Mouse (Mus musculus) embryonic facial prominence, embryonic 15.5 days (tissue): ENCODE results near the gene Fam43a. TPM values are rescaled to one million over a fixed set of nuclear protein-coding genes. Genes with fewer than 3 reads are reported as not detected.
A peak's percentile ranks its signal among the peaks of the same experiment; 100 is the strongest.

ENCODE experiments used
- ATAC-seq: fragments of 200-750 bp; cut with Nextera tagmentation; 2 replicates; pipeline ENCODE4 v1.8.0; 2017; ENCODE audit warnings: low read depth, moderate TSS enrichment; ENCODE audit not compliant: insufficient number of reproducible peaks, low FRiP score, low TSS enrichment
- H3K27ac ChIP-seq: fragments of 300-500 bp; sonication (generic); replicated peaks from 2 replicates; pipeline ENCODE4 v1.5.1; 2015; ENCODE audit warnings: mild to moderate bottlenecking, inconsistent platforms
- H3K27me3 ChIP-seq: fragments of 300-500 bp; sonication (generic); 2 replicates; pipeline ENCODE4 v1.6.1; 2015; ENCODE audit warnings: inconsistent platforms
- H3K36me3 ChIP-seq: fragments of 300-500 bp; sonication (generic); 2 replicates; pipeline ENCODE4 v1.6.1; 2015; ENCODE audit warnings: mild to moderate bottlenecking, inconsistent platforms
- H3K4me1 ChIP-seq: fragments of 300-500 bp; sonication (generic); 2 replicates; pipeline ENCODE4 v1.6.1; 2015; ENCODE audit warnings: inconsistent platforms
- H3K4me2 ChIP-seq: fragments of 300-500 bp; sonication (generic); replicated peaks from 2 replicates; pipeline ENCODE4 v1.6.1; 2015; ENCODE audit warnings: mild to moderate bottlenecking, inconsistent platforms
- H3K4me3 ChIP-seq: fragments of 300-500 bp; sonication (generic); replicated peaks from 2 replicates; pipeline ENCODE4 v1.5.1; 2015; ENCODE audit warnings: mild to moderate bottlenecking, inconsistent platforms
- H3K9ac ChIP-seq: fragments of 300-500 bp; sonication (generic); 2 replicates; pipeline ENCODE4 v1.6.1; 2015; ENCODE audit warnings: inconsistent platforms
- H3K9me3 ChIP-seq: fragments of 300-500 bp; sonication (generic); replicated peaks from 2 replicates; pipeline ENCODE4 v1.6.1; 2016; ENCODE audit warnings: inconsistent platforms
- WGBS: fragments of 180-500 bp; shearing (Covaris S2); methylation state at CpG from one replicate; pipeline ENCODE4 v1.1.7; 2015; 5-methylcytosine and 5-hydroxymethylcytosine counted together
- polyA plus RNA-seq: library from polyadenylated mRNA; unstranded; fragments of >200 nt; fragmentation: Nextera tagmentation; extraction: Ambion mirVana; gene quantifications from 2 replicates; pipeline ENCODE4 v1.2.1, GENCODE M21; 2015

Gene Fam43a
- polyA plus RNA-seq, 1 experiment from 2014 or later, result 28.5 TPM

DNA sequence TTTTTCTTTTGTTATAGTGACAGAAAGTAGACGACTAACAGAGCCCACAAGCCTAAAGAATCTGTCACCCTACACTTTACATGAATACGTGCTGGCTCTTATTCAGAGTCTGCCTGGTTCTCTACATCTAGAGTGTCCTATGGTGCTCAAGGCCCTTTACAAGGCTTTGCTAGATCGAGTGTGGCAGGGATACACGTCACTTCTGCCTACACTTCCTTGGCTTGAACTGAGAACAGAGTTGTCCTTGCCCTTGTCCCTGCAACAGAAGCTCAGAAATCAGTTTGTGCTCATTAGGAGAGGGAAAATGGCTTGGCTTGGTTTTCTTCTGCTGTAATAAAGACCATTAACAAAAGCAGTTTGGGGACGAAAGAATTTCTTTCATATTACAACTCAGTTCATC, 11.8 kb downstream of the Fam43a start:
- Histone ChIP-seq H3K4me2 (no peak overlapping the region), H3K4me3 (no peak overlapping the region), H3K4me1 (0 out of 2 replicates have a peak, but pooled peaks cover under 1% of the 10 kb centered on the region), H3K27ac (no peak overlapping the region), H3K9me3 (no peaks in the 10 kb centered on the region), H3K9ac (no peak overlapping the region), H3K27me3 (no peaks in the 10 kb centered on the region), H3K36me3 (no peaks in the 10 kb centered on the region)
- whole genome bisulfite sequencing, result 79% methylated on average over 5 of the region's 5 CpGs
- ATAC-seq, result no peak

DNA sequence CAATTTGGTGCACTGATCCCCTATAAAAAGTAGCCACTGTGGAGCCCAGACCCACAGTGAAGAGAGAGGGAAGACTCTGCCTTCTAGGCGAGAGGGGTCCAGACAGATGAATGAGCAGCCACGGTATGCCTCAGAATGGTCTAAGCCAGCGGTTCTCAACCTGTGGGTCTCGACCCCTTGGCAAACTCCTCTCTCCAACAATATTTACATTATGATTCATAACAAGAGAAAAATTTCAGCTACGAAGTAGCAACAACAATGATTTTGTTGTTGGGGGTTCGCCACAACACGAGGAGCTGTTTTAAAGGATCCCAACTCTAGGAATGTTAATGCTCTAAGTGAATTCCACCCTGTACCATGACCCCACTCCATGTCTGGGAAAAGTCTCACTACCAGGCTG, 13.6 kb downstream of the Fam43a start:
- Histone ChIP-seq H3K36me3 (no peaks in the 10 kb centered on the region), H3K4me3 (no peak overlapping the region), H3K4me2 (no peak overlapping the region), H3K27me3 (no peaks in the 10 kb centered on the region), H3K9ac (no peak overlapping the region), H3K9me3 (no peaks in the 10 kb centered on the region), H3K27ac (no peak overlapping the region), H3K4me1 (no peaks in the 10 kb centered on the region)
- WGBS, result 73% methylated on average over 7 of the region's 7 CpGs
- no peak for ATAC-seq

DNA sequence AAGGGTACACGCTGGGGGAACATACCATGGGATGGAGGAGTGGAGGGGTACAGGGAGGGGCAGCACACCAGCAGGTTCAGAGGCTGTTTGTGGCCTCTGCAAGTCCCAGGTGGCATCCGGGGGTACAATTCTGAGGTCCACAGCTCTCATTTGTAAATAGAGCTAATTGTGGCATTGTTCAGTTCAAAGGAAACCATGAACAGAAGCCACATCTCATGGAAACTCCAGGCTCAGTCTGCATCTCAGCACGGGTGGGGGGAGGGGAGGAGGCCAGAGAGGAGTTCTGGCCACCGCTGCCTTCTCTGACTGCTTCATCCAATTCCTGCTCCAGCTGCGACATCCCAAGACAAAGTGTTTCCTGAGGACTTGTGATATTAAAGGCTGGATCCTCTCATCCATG, 14.6 kb downstream of the Fam43a start:
- H3K4me3 ChIP-seq, result no peak overlapping the region
- no peak overlapping the region for H3K9ac ChIP-seq
- whole genome bisulfite sequencing, result 30% methylated on average over 5 of the region's 5 CpGs
- H3K27me3 ChIP-seq, result no peaks in the 10 kb centered on the region
- no peaks in the 10 kb centered on the region for H3K4me1 ChIP-seq
- H3K9me3 ChIP-seq, result no peaks in the 10 kb centered on the region
- no peaks in the 10 kb centered on the region for H3K36me3 ChIP-seq
- H3K27ac ChIP-seq, result no peak overlapping the region
- ATAC-seq, result no peak
- H3K4me2 ChIP-seq, result no peak overlapping the region

DNA sequence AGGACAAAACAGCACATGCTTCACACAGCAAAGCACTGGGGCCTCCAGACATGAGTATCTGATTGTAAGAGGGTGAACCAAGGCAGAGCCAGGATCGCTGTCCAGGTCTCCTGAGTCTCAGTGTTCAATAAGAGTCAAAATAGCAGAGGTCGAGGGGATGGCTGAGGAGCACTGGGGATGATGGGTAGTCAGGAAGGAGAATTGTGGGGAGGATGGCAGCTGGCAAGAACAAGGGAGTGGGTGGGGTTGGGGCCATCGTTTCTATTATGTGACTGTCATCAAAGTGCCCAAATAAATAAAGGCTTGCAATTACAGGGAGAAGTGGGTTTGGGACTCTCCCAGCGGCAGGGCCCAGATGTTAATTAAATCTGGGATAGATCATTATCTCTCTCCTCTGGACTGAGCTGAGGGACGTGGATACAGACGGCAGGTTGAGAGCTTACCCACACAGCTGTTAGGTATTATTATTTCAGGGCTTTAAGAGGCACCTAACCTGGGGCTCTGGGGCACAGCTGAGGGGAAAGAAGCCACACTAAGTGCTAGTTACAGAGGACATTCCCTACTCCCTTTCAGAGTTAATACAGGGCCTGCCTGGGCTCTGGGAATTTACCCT, 15.3 kb downstream of the Fam43a start:
- H3K9me3 ChIP-seq, result no peaks in the 10 kb centered on the region
- 24% methylated on average over 6 of the region's 6 CpGs for WGBS
- peak; percentile 60 for ATAC-seq
- H3K27ac ChIP-seq, result no peak overlapping the region
- H3K4me3 ChIP-seq, result no peak overlapping the region
- H3K4me2 ChIP-seq, result no peak overlapping the region
- no peaks in the 10 kb centered on the region for H3K4me1 ChIP-seq
- no peak overlapping the region for H3K9ac ChIP-seq
- no peaks in the 10 kb centered on the region for H3K36me3 ChIP-seq
- no peaks in the 10 kb centered on the region for H3K27me3 ChIP-seq

DNA sequence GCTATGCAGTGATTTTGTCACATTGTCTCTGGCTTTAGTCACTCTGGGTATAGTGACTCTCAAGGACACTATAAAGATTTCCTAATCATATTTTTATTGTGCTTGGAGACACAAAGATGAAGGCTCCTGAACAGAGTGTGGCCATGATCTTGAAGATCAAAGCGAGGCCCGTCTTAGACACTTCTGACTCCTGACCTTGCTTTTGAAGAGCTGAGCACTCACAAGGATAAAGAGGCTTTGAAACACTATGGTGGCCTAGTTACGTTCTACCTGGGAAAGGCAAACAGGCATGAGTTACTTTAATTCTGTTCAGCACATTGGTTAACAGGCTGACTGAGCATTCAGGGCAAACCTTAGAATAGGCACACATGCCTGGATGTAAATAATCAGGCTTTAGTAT, 16.8 kb downstream of the Fam43a start:
- no peak overlapping the region for H3K4me2 ChIP-seq
- H3K9me3 ChIP-seq, result no peaks in the 10 kb centered on the region
- ATAC-seq, result no peak
- H3K9ac ChIP-seq, result no peak overlapping the region
- no peaks in the 10 kb centered on the region for H3K36me3 ChIP-seq
- no peak overlapping the region for H3K4me3 ChIP-seq
- no peaks in the 10 kb centered on the region for H3K4me1 ChIP-seq
- WGBS, result 82% methylated on average over 3 of the region's 3 CpGs
- no peak overlapping the region for H3K27ac ChIP-seq
- no peaks in the 10 kb centered on the region for H3K27me3 ChIP-seq

DNA sequence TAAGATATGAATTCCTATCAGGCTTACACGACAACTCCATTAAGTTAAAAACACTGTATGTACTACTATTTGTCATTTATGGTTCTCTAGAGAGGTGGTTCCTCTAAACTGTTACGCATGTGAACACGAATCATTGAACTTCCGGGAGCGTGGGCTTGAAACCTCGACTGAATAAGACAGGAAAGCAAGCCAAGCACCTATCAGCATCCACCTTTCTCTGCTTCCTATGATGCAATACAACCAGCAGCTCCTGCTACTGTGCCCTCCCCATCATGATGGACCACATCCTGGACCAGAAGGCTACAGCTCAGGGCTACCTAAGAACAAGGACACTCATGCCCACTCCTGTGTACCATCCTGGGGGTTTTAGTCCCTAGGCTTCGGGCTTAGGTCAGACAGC, 24.1 kb downstream of the Fam43a start:
- Histone ChIP-seq H3K36me3 (no peaks in the 10 kb centered on the region), H3K27me3 (no peaks in the 10 kb centered on the region), H3K9me3 (no peaks in the 10 kb centered on the region), H3K9ac (no peak overlapping the region), H3K4me3 (no peak overlapping the region), H3K27ac (no peak overlapping the region), H3K4me2 (no peak overlapping the region), H3K4me1 (peaks cover 7% of the 10 kb centered on the region; the same call in 1 of the 2 replicates)
- no peak for ATAC-seq
- WGBS, result 81% methylated on average over 7 of the region's 7 CpGs

DNA sequence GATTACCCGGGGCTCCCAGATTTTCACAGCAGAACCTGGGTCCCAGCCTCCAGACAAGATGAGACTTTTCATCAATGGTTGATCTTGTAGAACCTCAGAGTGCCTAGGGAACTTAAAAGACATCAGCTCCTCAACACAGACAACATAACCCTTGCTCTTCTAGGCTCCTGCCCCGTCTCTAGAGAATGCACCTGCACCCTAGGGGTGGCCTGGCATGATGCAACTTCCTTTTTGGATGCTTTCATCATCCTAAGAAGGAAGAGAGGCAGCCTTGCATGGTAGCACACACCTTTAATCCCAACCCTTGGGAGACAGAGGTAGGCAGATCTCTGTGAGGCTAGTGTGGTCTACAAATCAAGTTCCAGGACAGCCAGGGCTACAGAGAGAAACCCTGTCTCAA, 25.1 kb downstream of the Fam43a start:
- 72% methylated on average over 2 of the region's 2 CpGs for WGBS

DNA sequence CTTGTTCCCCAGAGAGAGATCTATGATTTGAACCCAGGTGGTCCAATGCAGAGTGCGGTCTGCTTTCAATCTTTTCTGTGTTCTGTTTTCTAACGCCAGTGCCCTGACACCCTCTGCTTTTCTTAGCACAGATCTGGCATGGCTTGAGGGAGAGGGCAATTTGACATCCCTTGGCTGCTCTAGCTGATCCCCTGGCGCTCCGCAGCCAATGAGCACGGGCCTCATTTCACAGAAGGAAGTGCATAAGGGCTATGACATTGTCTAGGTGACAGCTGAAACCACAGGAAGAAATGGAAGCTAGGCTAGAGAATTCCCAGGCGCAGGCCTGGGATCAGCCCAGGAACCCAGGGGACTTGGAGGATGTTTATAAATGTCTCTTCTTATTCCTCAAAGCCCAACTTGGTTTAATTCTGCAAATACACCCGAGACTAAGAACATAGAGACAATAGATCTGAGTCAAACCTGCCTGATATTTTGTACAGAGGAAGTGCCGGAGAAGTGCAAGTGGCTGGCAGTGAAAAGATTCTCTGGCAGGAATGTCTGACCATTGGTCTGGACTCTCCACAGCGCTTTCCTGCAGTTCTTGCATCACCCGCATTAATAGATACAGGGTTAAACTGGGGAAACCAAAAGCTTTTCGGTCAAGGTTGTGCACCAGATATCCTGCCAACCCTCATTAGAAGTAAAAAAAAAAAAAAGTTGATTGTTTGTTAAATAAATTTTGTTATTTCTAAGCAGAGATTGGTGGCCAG, 28.2 kb downstream of the Fam43a start:
- no peaks in the 10 kb centered on the region for H3K27me3 ChIP-seq
- H3K9ac ChIP-seq, result no peak overlapping the region
- no peaks in the 10 kb centered on the region for H3K9me3 ChIP-seq
- no peak overlapping the region for H3K4me2 ChIP-seq
- H3K27ac ChIP-seq, result no peak overlapping the region
- WGBS, result 51% methylated on average over 11 of the region's 11 CpGs
- H3K4me1 ChIP-seq, result peaks cover 7% of the 10 kb centered on the region; the same call in 1 of the 2 replicates
- H3K36me3 ChIP-seq, result no peaks in the 10 kb centered on the region
- H3K4me3 ChIP-seq, result no peak overlapping the region
- ATAC-seq, result peak; percentile 79

More for the DNA sequence above, 25.1 kb downstream of the Fam43a start:
- no peak overlapping the region for H3K4me3 ChIP-seq
- H3K36me3 ChIP-seq, result no peaks in the 10 kb centered on the region
- H3K9me3 ChIP-seq, result no peaks in the 10 kb centered on the region
- no peak for ATAC-seq
- no peak overlapping the region for H3K4me2 ChIP-seq
- H3K4me1 ChIP-seq, result peaks cover 7% of the 10 kb centered on the region; the same call in 1 of the 2 replicates
- H3K9ac ChIP-seq, result no peak overlapping the region
- H3K27ac ChIP-seq, result no peak overlapping the region
- no peaks in the 10 kb centered on the region for H3K27me3 ChIP-seq

DNA sequence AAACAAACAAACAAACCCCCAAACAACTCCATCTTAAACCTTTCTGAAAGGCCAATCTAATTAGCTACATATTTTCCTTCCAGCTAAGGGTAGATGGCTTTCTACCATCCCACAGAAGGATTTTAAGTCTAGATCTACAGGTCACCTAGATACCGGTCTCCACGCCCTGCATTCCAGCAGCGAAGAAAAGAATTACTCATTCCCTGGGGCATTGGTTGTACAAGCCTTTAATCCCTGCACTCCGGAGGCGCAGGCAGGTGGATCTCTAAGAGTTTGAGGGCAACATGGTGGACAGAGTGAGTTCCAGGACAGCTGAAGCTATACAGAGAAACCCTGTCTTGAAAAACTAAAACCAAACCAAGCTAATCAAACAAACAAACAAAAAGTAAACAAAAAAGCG, 28.9 kb downstream of the Fam43a start:
- Histone ChIP-seq H3K4me2 (no peak overlapping the region), H3K9me3 (no peaks in the 10 kb centered on the region), H3K27me3 (no peaks in the 10 kb centered on the region), H3K36me3 (no peaks in the 10 kb centered on the region), H3K9ac (no peak overlapping the region), H3K4me1 (peaks cover 7% of the 10 kb centered on the region; the same call in 1 of the 2 replicates), H3K4me3 (no peak overlapping the region), H3K27ac (no peak overlapping the region)
- 33% methylated on average over 6 of the region's 6 CpGs for WGBS
- ATAC-seq, result no peak

DNA sequence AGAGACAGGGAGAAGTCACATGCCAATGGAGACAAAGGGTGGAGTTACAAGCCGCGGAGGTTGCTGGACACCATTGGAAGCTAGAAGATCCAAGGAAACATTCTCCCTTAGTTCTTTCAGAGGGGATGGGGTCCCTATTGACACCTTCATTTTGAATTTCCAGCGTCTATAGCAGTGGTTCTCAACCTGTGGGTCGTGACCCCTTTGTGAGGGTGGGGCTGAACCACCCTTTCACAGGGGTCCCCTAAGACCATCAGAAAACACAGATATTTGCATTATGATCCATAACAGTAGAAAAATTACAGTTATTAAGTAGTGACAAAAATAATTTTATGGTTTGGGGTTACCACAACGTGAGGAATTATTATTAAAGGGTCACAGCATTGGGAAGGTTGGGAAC, 30.0 kb downstream of the Fam43a start:
- Histone ChIP-seq H3K9me3 (no peaks in the 10 kb centered on the region), H3K27ac (no peak overlapping the region), H3K4me3 (no peak overlapping the region), H3K9ac (no peak overlapping the region), H3K27me3 (no peaks in the 10 kb centered on the region), H3K36me3 (no peaks in the 10 kb centered on the region), H3K4me1 (peaks cover 4% of the 10 kb centered on the region; the same call in 1 of the 2 replicates), H3K4me2 (no peak overlapping the region)
- ATAC-seq, result no peak
- 88% methylated on average over 5 of the region's 5 CpGs for WGBS

DNA sequence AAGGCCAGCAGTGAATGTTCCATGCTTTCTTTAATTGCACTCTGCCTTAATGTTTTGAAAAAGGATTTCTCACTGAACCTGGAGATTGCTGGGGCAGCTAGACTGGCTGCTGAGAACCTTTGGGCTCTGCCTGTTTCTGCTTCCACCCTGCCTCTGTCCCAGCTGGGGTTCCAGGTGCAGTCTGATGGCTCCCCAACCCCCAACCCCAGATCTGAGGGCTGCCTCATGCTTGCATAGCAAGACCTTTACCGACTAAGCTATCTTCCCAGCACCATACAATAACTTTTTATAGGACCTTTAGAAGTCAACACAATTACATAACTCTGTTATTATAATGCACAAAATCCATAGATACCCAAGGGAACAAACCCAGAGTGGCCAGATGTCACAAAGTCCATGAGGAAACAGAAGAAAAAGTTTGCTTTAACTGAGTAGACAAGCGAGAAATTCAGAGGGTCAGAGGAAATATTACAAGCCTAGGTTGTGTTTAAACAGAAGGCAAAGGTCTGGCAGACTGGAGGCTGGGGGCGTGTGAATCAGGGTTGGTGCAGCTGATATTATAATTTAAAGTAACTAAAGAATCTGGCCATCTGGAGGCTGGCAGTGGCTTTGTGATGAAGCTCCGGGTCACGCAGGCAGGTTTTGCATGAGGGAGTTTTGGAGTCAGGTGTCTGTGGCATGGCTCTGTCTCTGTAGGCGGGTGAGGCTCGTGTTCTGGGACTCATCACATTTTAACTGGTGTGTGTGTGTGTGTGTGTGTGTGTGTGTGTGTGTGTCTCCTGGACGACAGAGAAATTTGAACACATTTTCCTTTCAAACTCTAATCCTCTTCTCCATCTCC, 34.6 kb downstream of the Fam43a start:
- Histone ChIP-seq H3K36me3 (no peaks in the 10 kb centered on the region), H3K4me1 (no peaks in the 10 kb centered on the region), H3K9ac (no peak overlapping the region), H3K4me3 (no peak overlapping the region), H3K4me2 (no peak overlapping the region), H3K9me3 (no peaks in the 10 kb centered on the region), H3K27me3 (no peaks in the 10 kb centered on the region), H3K27ac (no peak overlapping the region)
- no peak for ATAC-seq
- 50% methylated on average over 8 of the region's 8 CpGs for WGBS
